Mouse (Mus musculus) megakaryocyte-erythroid progenitor cell, adult 5 weeks (primary cell): ENCODE data around the gene Cdc42bpb. TPM values are rescaled to one million over a fixed set of nuclear protein-coding genes. Genes with fewer than 3 reads are reported as not detected.

Experiments used
- polyA plus RNA-seq: library from polyadenylated mRNA; stranded (reverse); fragments of >175 nt; gene quantifications from 2 replicates; pipeline ENCODE4 v1.2.3, GENCODE M21; 2012

Gene Cdc42bpb
- polyA plus RNA-seq, result 13.1 and 16.5 TPM in 2 replicates

DNA sequence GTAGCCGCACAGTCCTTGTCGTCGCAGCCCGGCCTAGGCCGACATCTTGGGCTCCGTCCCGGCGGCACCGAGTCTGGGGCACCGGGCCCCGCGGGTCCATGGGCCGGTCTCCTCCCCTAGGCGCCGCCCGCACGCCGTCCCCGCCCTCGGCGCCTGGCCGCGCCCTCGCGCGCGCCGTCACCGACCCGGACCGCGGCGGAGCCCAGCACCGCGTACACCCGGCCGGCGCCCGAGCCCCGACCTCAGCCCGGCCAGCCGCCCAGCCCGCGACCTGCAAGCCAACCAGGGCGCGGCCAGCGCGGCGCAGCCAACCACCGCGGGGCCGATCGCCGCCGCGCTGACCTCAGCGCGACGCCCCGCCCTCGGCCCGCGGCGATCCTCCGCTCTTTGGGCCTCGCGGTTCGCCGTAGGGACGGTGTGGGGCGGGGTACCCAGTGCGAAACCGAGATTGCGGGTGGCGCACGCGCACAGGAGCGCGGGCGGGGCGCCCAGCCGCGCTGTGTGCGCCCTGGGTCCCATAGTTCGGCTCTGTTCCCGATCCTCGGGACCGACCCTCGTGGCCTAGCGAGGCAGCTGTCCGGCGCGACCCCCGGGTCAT is at the start of gene Cdc42bpb:
Gene Cdc42bpb (minus strand): TSS at position 343 of the 598 bp plus-strand sequence.

GRCm38 (mm10) chr12:111416921-111417779 is 39.6 kb upstream of the Cdc42bpb start, which contains the start of gene Exoc3l4:
Exoc3l4 (plus strand) TSS chr12:111417017.

GRCm38 (mm10) chr12:111406622-111407021 is 29.1 kb upstream of the Cdc42bpb start, which contains the start of gene Lbhd2:
Lbhd2 (plus strand) TSS chr12:111406809.

DNA sequence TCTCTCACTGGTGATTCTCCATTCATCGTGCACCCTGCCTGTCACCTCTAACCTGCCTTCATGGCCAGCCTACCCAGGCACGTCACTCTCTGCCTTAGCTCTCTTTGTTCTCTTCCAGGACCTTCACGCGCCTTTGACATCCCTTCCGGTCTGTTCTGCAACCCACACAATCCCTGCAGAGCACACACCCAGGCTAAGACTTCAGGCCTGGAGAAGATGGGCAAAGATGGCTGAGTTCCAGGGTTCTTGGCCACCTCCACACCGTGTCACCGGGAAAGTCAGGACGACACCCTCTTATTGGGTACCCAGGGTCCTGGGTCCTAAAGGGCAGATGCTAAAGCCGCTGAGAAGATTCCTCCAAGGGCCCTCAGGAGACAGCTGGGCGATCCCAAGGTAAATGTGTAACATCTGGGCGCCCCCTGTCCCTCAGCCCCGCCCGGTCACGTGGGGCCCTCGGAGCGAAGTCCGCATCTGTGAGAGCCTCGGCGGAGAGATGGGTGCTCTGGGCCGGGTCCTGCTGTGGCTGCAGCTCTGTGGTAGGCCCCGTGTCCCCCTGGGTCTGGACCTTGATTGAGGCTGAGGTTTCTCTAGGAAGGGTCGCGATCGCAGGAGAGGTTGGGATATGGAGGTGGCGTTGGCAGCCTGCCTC is 106.8 kb downstream of the Cdc42bpb start, which contains the start of gene Amn:
Gene Amn (plus strand): TSS at position 467 of the 649 bp plus-strand sequence.

Other genes with a start within 250 kb of the Cdc42bpb start
- gene Traf3, start 211.3 kb downstream of the Cdc42bpb start, polyA plus RNA-seq, result 14.1 and 15.6 TPM in 2 replicates
- not detected in 2 replicates for gene 4930595D18Rik, start 193.2 kb downstream of the Cdc42bpb start, polyA plus RNA-seq
- 0.61 and 0.62 TPM in 2 replicates for gene Amn, start 106.6 kb downstream of the Cdc42bpb start, polyA plus RNA-seq
- not detected in 2 replicates for gene Lbhd2, start 29.1 kb upstream of the Cdc42bpb start, polyA plus RNA-seq
- 0.93 and 1.2 TPM in 2 replicates for gene Exoc3l4, start 39.3 kb upstream of the Cdc42bpb start, polyA plus RNA-seq
- 41.2 and 71.1 TPM in 2 replicates for gene Tnfaip2, start 64.8 kb upstream of the Cdc42bpb start, polyA plus RNA-seq
- gene Gm266, start 108.1 kb upstream of the Cdc42bpb start, polyA plus RNA-seq, result not detected in 2 replicates
- 207 and 340 TPM in 2 replicates for gene Eif5, start 160.3 kb upstream of the Cdc42bpb start, polyA plus RNA-seq
- 10.0 and 11.7 TPM in 2 replicates for gene Mark3, start 196.8 kb upstream of the Cdc42bpb start, polyA plus RNA-seq